Mouse (Mus musculus) embryonic facial prominence, embryonic 12.5 days (tissue): ENCODE measurements around the gene Cep290. TPM values are rescaled to one million over a fixed set of nuclear protein-coding genes. Genes with fewer than 3 reads are reported as not detected.

Source experiments
- ATAC-seq: fragments of 200-750 bp; cut with Nextera tagmentation; 2 replicates; pipeline ENCODE4 v1.8.0; 2017; ENCODE audit not compliant: insufficient number of reproducible peaks, insufficient read depth, low FRiP score, low TSS enrichment
- H3K27ac ChIP-seq: fragments of 300-500 bp; sonication (generic); 2 replicates; pipeline ENCODE4 v1.5.1; 2016; ENCODE audit warnings: mild to moderate bottlenecking
- H3K27me3 ChIP-seq: fragments of 300-500 bp; sonication (generic); 2 replicates; pipeline ENCODE4 v1.6.1; 2016; ENCODE audit warnings: mild to moderate bottlenecking, moderate library complexity
- H3K36me3 ChIP-seq: fragments of 300-500 bp; sonication (generic); 2 replicates; pipeline ENCODE4 v1.6.1; 2016; ENCODE audit warnings: mild to moderate bottlenecking
- H3K4me1 ChIP-seq: fragments of 300-500 bp; sonication (generic); 2 replicates; pipeline ENCODE4 v1.6.1; 2016
- H3K4me2 ChIP-seq: fragments of 300-500 bp; sonication (generic); replicated peaks from 2 replicates; pipeline ENCODE4 v1.6.1; 2016; ENCODE audit warnings: mild to moderate bottlenecking, moderate library complexity
- H3K4me3 ChIP-seq: fragments of 300-500 bp; sonication (generic); 2 replicates; pipeline ENCODE4 v1.5.1; 2016; ENCODE audit warnings: mild to moderate bottlenecking
- H3K9ac ChIP-seq: fragments of 300-500 bp; sonication (generic); 2 replicates; pipeline ENCODE4 v1.6.1; 2016; ENCODE audit warnings: mild to moderate bottlenecking, moderate library complexity
- H3K9me3 ChIP-seq: fragments of 300-500 bp; sonication (generic); 2 replicates; pipeline ENCODE4 v1.6.1; 2016; ENCODE audit warnings: mild to moderate bottlenecking, moderate library complexity
- WGBS: fragments of 180-500 bp; shearing (Covaris S2); methylation state at CpG from one replicate; pipeline ENCODE4 v1.1.7; 2016; 5-methylcytosine and 5-hydroxymethylcytosine counted together
- polyA plus RNA-seq: library from polyadenylated mRNA; unstranded; fragments of >200 nt; fragmentation: Nextera tagmentation; extraction: Ambion mirVana; gene quantifications from 2 replicates; pipeline ENCODE4 v1.2.1, GENCODE M21; 2016

Cep290 gene
- polyA plus RNA-seq, 1 experiment from 2014 or later, result 6.8 TPM

GRCm38 (mm10) chr10:100598339-100598738, 111.0 kb downstream of the Cep290 start:
- H3K36me3 ChIP-seq, result no peaks in the 10 kb centered on the region
- H3K27ac ChIP-seq, result no peak overlapping the region
- no peaks in the 10 kb centered on the region for H3K4me1 ChIP-seq
- ATAC-seq, result no peak
- no peak overlapping the region for H3K9ac ChIP-seq
- no peak overlapping the region for H3K4me2 ChIP-seq
- no peaks in the 10 kb centered on the region for H3K9me3 ChIP-seq
- H3K4me3 ChIP-seq, result no peak overlapping the region
- H3K27me3 ChIP-seq, result no peaks in the 10 kb centered on the region
- WGBS, result 80% methylated on average over 3 of the region's 3 CpGs

- H3K9ac ChIP-seq, result no peak overlapping the region
- H3K4me1 ChIP-seq, result no peaks in the 10 kb centered on the region
- no peak overlapping the region for H3K27ac ChIP-seq
- ATAC-seq, result no peak
- H3K36me3 ChIP-seq, result no peaks in the 10 kb centered on the region
- no peak overlapping the region for H3K4me2 ChIP-seq
- WGBS, result 87% methylated on average over 9 of the region's 9 CpGs
- no peak overlapping the region for H3K4me3 ChIP-seq
- H3K27me3 ChIP-seq, result no peaks in the 10 kb centered on the region
- H3K9me3 ChIP-seq, result no peaks in the 10 kb centered on the region
Measured at GRCm38 (mm10) chr10:100603511-100603910, 116.2 kb downstream of the Cep290 start.

GRCm38 (mm10) chr10:100604254-100604653, 116.9 kb downstream of the Cep290 start:
- Histone ChIP-seq H3K36me3 (no peaks in the 10 kb centered on the region), H3K9ac (no peak overlapping the region), H3K9me3 (no peaks in the 10 kb centered on the region), H3K4me3 (no peak overlapping the region), H3K27ac (no peak overlapping the region), H3K4me2 (no peak overlapping the region), H3K4me1 (no peaks in the 10 kb centered on the region), H3K27me3 (no peaks in the 10 kb centered on the region)
- no peak for ATAC-seq
- WGBS, result 61% methylated on average over 2 of the region's 2 CpGs

- Histone ChIP-seq H3K36me3 (no peaks in the 10 kb centered on the region), H3K9ac (no peak overlapping the region), H3K4me1 (no peaks in the 10 kb centered on the region), H3K4me3 (no peak overlapping the region), H3K4me2 (no peak overlapping the region), H3K27ac (0 out of 2 replicates have a peak overlapping the region, but pooled peaks have one; percentile 17), H3K9me3 (no peaks in the 10 kb centered on the region), H3K27me3 (no peaks in the 10 kb centered on the region)
- 62% methylated on average over 6 of the region's 6 CpGs for WGBS
- ATAC-seq, result no peak
Measured at GRCm38 (mm10) chr10:100617233-100617903, 130.0 kb downstream of the Cep290 start.

GRCm38 (mm10) chr10:100619474-100619873, 132.1 kb downstream of the Cep290 start:
- WGBS, result 86% methylated on average over 7 of the region's 7 CpGs
- Histone ChIP-seq H3K4me2 (no peak overlapping the region), H3K27ac (no peak overlapping the region), H3K27me3 (no peaks in the 10 kb centered on the region), H3K36me3 (no peaks in the 10 kb centered on the region), H3K9me3 (no peaks in the 10 kb centered on the region), H3K9ac (no peak overlapping the region), H3K4me3 (no peak overlapping the region), H3K4me1 (no peaks in the 10 kb centered on the region)
- no peak for ATAC-seq

GRCm38 (mm10) chr10:100620040-100620439, 132.7 kb downstream of the Cep290 start:
- H3K9me3 ChIP-seq, result no peaks in the 10 kb centered on the region

GRCm38 (mm10) chr10:100622494-100622893, 135.1 kb downstream of the Cep290 start:
- Histone ChIP-seq H3K4me1 (no peaks in the 10 kb centered on the region), H3K27me3 (no peaks in the 10 kb centered on the region), H3K4me2 (no peak overlapping the region), H3K36me3 (no peaks in the 10 kb centered on the region), H3K9ac (no peak overlapping the region), H3K9me3 (no peaks in the 10 kb centered on the region), H3K4me3 (no peak overlapping the region), H3K27ac (no peak overlapping the region)
- 65% methylated on average over 3 of the region's 3 CpGs for WGBS
- ATAC-seq, result no peak

More at GRCm38 (mm10) chr10:100620040-100620439, 132.7 kb downstream of the Cep290 start:
- Histone ChIP-seq H3K9ac (no peak overlapping the region), H3K27ac (no peak overlapping the region), H3K4me2 (no peak overlapping the region), H3K4me3 (no peak overlapping the region), H3K36me3 (no peaks in the 10 kb centered on the region), H3K27me3 (no peaks in the 10 kb centered on the region), H3K4me1 (no peaks in the 10 kb centered on the region)
- WGBS, result 92% methylated on average over 12 of the region's 12 CpGs
- no peak for ATAC-seq

Other genes starting within 250 kb of the Cep290 start
- gene Gm4301, start 151.9 kb upstream of the Cep290 start, polyA plus RNA-seq, result not detected in 2 replicates
- not detected in 2 replicates for gene Gm4302, start 146.7 kb upstream of the Cep290 start, polyA plus RNA-seq
- gene Gm4303, start 141.6 kb upstream of the Cep290 start, polyA plus RNA-seq, result not detected in 2 replicates
- gene Gm4305, start 136.5 kb upstream of the Cep290 start, polyA plus RNA-seq, result not detected in 2 replicates
- gene Gm4307, start 126.2 kb upstream of the Cep290 start, polyA plus RNA-seq, result not detected in 2 replicates
- gene Gm4312, start 105.0 kb upstream of the Cep290 start, polyA plus RNA-seq, result not detected in 2 replicates
- 24.4 and 25.7 TPM in 2 replicates for gene Tmtc3, start 208 bp upstream of the Cep290 start, polyA plus RNA-seq
- gene 4930430F08Rik, start 102.9 kb downstream of the Cep290 start, polyA plus RNA-seq, result 7.5 and 9.3 TPM in 2 replicates
- not detected in 2 replicates for gene 1700017N19Rik, start 102.9 kb downstream of the Cep290 start, polyA plus RNA-seq